Mouse (Mus musculus) liver, embryonic 14.5 days (tissue): Measurements from ENCODE around the gene Prkg1.

ENCODE experiments used
- CTCF ChIP-seq: IDR thresholded peaks from 2 replicates; pipeline ENCODE4 v1.5.1; 2016; ENCODE audit warnings: antibody characterized with exemption, low read depth, control low read depth
- EP300 ChIP-seq: IDR thresholded peaks from 2 replicates; pipeline ENCODE4 v1.6.1; 2016; ENCODE audit warnings: antibody characterized with exemption, low read depth

DNA sequence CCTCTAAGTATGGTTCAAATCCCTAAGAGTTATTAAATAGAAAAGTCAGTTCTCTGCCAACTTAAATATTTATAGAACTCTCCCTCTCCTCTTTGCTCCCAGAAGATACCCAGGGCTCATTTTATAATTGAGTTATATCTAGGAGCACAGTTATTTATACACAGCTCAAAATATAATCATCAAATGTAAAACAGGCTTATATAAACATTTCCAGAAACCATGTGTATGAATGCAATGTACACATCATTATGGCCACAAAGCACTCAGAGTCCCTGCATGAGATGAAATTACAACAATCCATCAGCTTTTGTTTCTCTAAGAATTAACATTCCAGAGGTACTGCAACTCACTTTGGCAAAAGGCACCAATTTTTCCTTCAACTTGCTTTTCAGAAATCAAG is 504.3 kb downstream of the Prkg1 start:
- TF ChIP-seq CTCF (no peak), EP300 (no peak)
